Comparison of ENCODE assay signal across 9 mouse cellular contexts in genomic region chr17:36060829-36061228, GRCm38 (mm10). TPM values are rescaled to one million over a fixed set of nuclear protein-coding genes. Genes with fewer than 3 reads are reported as not detected.
DNase-seq lines count a peak whose midpoint lies in the region; ATAC-seq and TF ChIP-seq lines count a peak whose summit lies in the region.
"Had no signal": no experiment of that assay in that cellular context is flagged by ENCODE, and none has a peak within 500 bp of the region (broad histone marks: within the 10 kb centered on the region; RNA-seq: fewer than 3 reads in every experiment).

No protein-coding gene starts in this region.

- 30% methylated on average over 2 of the region's 2 CpGs for WGBS in heart, postnatal 0 days
- WGBS in spleen, adult 2 months: 17% methylated on average over 2 of the region's 2 CpGs

- peak; percentile 55 for DNase-seq in cerebellum, adult 11 months
- DNase-seq in adrenal gland, adult (ENCODE audit: inconsistent age in 2 of 2, low spot score in 1 of 2): peak; percentile 88 to 96
- DNase-seq in embryo, embryonic 10.5 days (ENCODE audit: low spot score): peak; percentile 84
- DNase-seq in heart, postnatal 0 days (ENCODE audit: low spot score): peak; percentile 35
- peak; percentile 81 to 91 for DNase-seq in layer of hippocampus, postnatal 14 days (ENCODE audit: low spot score in 2 of 2)
- DNase-seq in spleen, adult 2 months (ENCODE audit: low read depth in 1 of 2, low spot score in 2 of 2): peak; percentile 69 to 86

- TF ChIP-seq POLR2A in spleen, adult 2 months (IDR thresholded peaks at IDR 0.05; ENCODE audit: low read depth, low read length): no peak

- H3K9ac ChIP-seq in heart, postnatal 0 days (replicated peaks; ENCODE audit: low read depth, low read length): no peak overlapping the region

- no peak for ATAC-seq in cerebellum, adult (ENCODE audit: insufficient number of reproducible peaks, low FRiP score, low TSS enrichment)
- 0 out of 2 replicates have a peak, but pooled peaks have one; percentile 39 for ATAC-seq in heart, postnatal 0 days (ENCODE audit: insufficient read depth, low read depth)
- ATAC-seq in megakaryocyte progenitor cell, adult 5-6 weeks (replicated peaks; ENCODE audit: poor library complexity): peak; percentile 85

- H3K36me3 ChIP-seq in heart, postnatal 0 days (replicated peaks; ENCODE audit: control insufficient read depth, insufficient read depth, low read length): no peaks in the 10 kb centered on the region
- no peaks in the 10 kb centered on the region for H3K36me3 ChIP-seq in spleen, adult 2 months (ENCODE audit: control insufficient read depth, insufficient read depth, low read length)

- H3K4me1 ChIP-seq in heart, postnatal 0 days (ENCODE audit: control insufficient read depth, insufficient read depth): no peaks in the 10 kb centered on the region
- no peaks in the 10 kb centered on the region for H3K4me1 ChIP-seq in spleen, adult 2 months (ENCODE audit: control insufficient read depth, insufficient read depth, insufficient read length)

- H3K27ac ChIP-seq in heart, postnatal 0 days (ENCODE audit: low read depth): no peak overlapping the region
- no peak overlapping the region for H3K27ac ChIP-seq in spleen, adult 2 months (ENCODE audit: insufficient read depth, low read length)

- H3K9me3 ChIP-seq in heart, postnatal 0 days (replicated peaks; ENCODE audit: control insufficient read depth, low read length): no peaks in the 10 kb centered on the region

- H3K4me2 ChIP-seq in heart, postnatal 0 days (ENCODE audit: low read depth, low read length): no peak overlapping the region

- no peak overlapping the region for H3K4me3 ChIP-seq in heart, postnatal 0 days (ENCODE audit: low read depth, low read length)
- H3K4me3 ChIP-seq in spleen, adult 2 months (ENCODE audit: extremely low read depth, insufficient read depth, insufficient read length): no peak overlapping the region
- H3K4me3 ChIP-seq: myocyte had no signal

- H3K27me3 ChIP-seq in heart, postnatal 0 days (ENCODE audit: control insufficient read depth, insufficient read depth, low read length): no peaks in the 10 kb centered on the region
- H3K27me3 ChIP-seq in spleen, adult 2 months (ENCODE audit: control insufficient read depth, insufficient read depth, low read length): no peaks in the 10 kb centered on the region

- TF ChIP-seq CTCF in heart, postnatal 0 days (IDR thresholded peaks at IDR 0.05; ENCODE audit: low read depth): peak; percentile 58
- TF ChIP-seq CTCF in spleen, adult 2 months (IDR thresholded peaks at IDR 0.05; ENCODE audit: extremely low read depth, insufficient read depth, insufficient read length, insufficient replicate concordance): peak; percentile 70; the same call in 1 of the 2 replicates

- no peak for TF ChIP-seq EP300 in heart, postnatal 0 days (IDR thresholded peaks at IDR 0.05; ENCODE audit: low read depth)

RNA-seq across cellular contexts. Expression of gene Gm11127, which starts 2.7 kb away (rescaled TPM):
- total RNA-seq in heart, postnatal 0 days (2014; rRNA removed; ENCODE audit: low replicate concordance): not detected in 2 replicates
- not detected in 2 replicates for polyA plus RNA-seq in heart, postnatal 0 days (2015; fragmentation: Nextera tagmentation; extraction: Ambion mirVana)
- total RNA-seq in layer of hippocampus, postnatal 14 days (2021): under 1 TPM; 0.31 to 0.32 TPM
- total RNA-seq in megakaryocyte progenitor cell, adult 5-6 weeks (2015): not detected in 2 replicates
- not detected in 2 replicates for total RNA-seq in megakaryocyte progenitor cell, adult 5-6 weeks (2017)
- polyA plus RNA-seq in spleen, adult 2 months (2012; rRNA removed): 0.08 and 0.19 TPM in 2 replicates

RNA-seq across cellular contexts. Expression of gene Gm6034, which starts 18.1 kb away (rescaled TPM):
- not detected in 2 replicates for total RNA-seq in heart, postnatal 0 days (2014; rRNA removed; ENCODE audit: low replicate concordance)
- polyA plus RNA-seq in heart, postnatal 0 days (2015; fragmentation: Nextera tagmentation; extraction: Ambion mirVana): not detected in 2 replicates
- not detected for total RNA-seq in layer of hippocampus, postnatal 14 days (2021)
- not detected in 2 replicates for total RNA-seq in megakaryocyte progenitor cell, adult 5-6 weeks (2015)
- total RNA-seq in megakaryocyte progenitor cell, adult 5-6 weeks (2017): not detected in 2 replicates
- polyA plus RNA-seq in spleen, adult 2 months (2012; rRNA removed): 0.08 and 0.22 TPM in 2 replicates
- polyA plus RNA-seq: myocyte had no signal

RNA-seq across cellular contexts. Expression of gene H2-T22, which starts 18.3 kb away (rescaled TPM):
- 17.4 and 19.6 TPM in 2 replicates for total RNA-seq in heart, postnatal 0 days (2014; rRNA removed; ENCODE audit: low replicate concordance)
- 8.2 and 8.4 TPM in 2 replicates for polyA plus RNA-seq in heart, postnatal 0 days (2015; fragmentation: Nextera tagmentation; extraction: Ambion mirVana)
- total RNA-seq in layer of hippocampus, postnatal 14 days (2021): 1 to 10 TPM; 9.1 to 9.2 TPM
- 31.2 and 31.9 TPM in 2 replicates for total RNA-seq in megakaryocyte progenitor cell, adult 5-6 weeks (2015)
- 37.9 and 39.7 TPM in 2 replicates for total RNA-seq in megakaryocyte progenitor cell, adult 5-6 weeks (2017)
- 60.3 and 61.9 TPM in 2 replicates for polyA plus RNA-seq in spleen, adult 2 months (2012; rRNA removed)

RNA-seq across cellular contexts. Expression of gene H2-T23, which starts 28.2 kb away (rescaled TPM):
- total RNA-seq in heart, postnatal 0 days (2014; rRNA removed; ENCODE audit: low replicate concordance): 19.2 and 34.8 TPM in 2 replicates
- 10.3 and 10.8 TPM in 2 replicates for polyA plus RNA-seq in heart, postnatal 0 days (2015; fragmentation: Nextera tagmentation; extraction: Ambion mirVana)
- 1 to 10 TPM; 3.0 to 3.6 TPM for total RNA-seq in layer of hippocampus, postnatal 14 days (2021)
- total RNA-seq in megakaryocyte progenitor cell, adult 5-6 weeks (2015): 57.1 and 77.2 TPM in 2 replicates
- 65.6 and 67.5 TPM in 2 replicates for total RNA-seq in megakaryocyte progenitor cell, adult 5-6 weeks (2017)
- 344 and 382 TPM in 2 replicates for polyA plus RNA-seq in spleen, adult 2 months (2012; rRNA removed)

RNA-seq across cellular contexts. Expression of gene H2-T24, which starts 40.5 kb away (rescaled TPM):
- 6.2 TPM in 1 of 2 replicates, not detected in the other for total RNA-seq in heart, postnatal 0 days (2014; rRNA removed; ENCODE audit: low replicate concordance)
- 1.8 TPM in 2 replicates for polyA plus RNA-seq in heart, postnatal 0 days (2015; fragmentation: Nextera tagmentation; extraction: Ambion mirVana)
- 1 to 10 TPM; 1.0 to 1.1 TPM for total RNA-seq in layer of hippocampus, postnatal 14 days (2021)
- total RNA-seq in megakaryocyte progenitor cell, adult 5-6 weeks (2015): 2.5 and 2.7 TPM in 2 replicates
- total RNA-seq in megakaryocyte progenitor cell, adult 5-6 weeks (2017): 12.6 and 13.0 TPM in 2 replicates
- polyA plus RNA-seq in spleen, adult 2 months (2012; rRNA removed): 19.1 and 19.2 TPM in 2 replicates

Comparison
In these comparisons a context has a peak if more than half of its experiments do, and no peak if none do; other contexts are left out.
1. DNase-seq: peak in every context shown above with its lines; median percentile 92 in adrenal gland, adult; 86 in layer of hippocampus, postnatal 14 days; 84 in embryo, embryonic 10.5 days; 78 in spleen, adult 2 months; 55 in cerebellum, adult 11 months; 35 in heart, postnatal 0 days.